Mouse (Mus musculus) lung, postnatal 0 days (tissue): ENCODE measurements at regions not wholly inside any gene's neighbourhood (a gene's known extent, or its start where the extent isn't known, plus 50 kb on each side); places are given as distances from the start of the nearest gene placed in this dataset.

ENCODE experiments used
- CTCF ChIP-seq: IDR thresholded peaks from 2 replicates; pipeline ENCODE4 v1.5.1; 2016; ENCODE audit warnings: antibody characterized with exemption, mild to moderate bottlenecking
- EP300 ChIP-seq: IDR thresholded peaks from 2 replicates; pipeline ENCODE4 v1.6.1; 2016; ENCODE audit warnings: antibody characterized with exemption, mild to moderate bottlenecking, control low read depth

GRCm38 (mm10) chr6:100146360-100146935, 140.8 kb downstream of the Rybp start:
- TF ChIP-seq EP300 (no peak), CTCF (no peak)
